Mouse (Mus musculus) thymus, adult 2 months (tissue): ENCODE measurements around the gene Mok.

Experiments used
- CTCF ChIP-seq: fragments of 200-500 bp; IDR thresholded peaks from 2 replicates; pipeline ENCODE4 v1.5.1; 2012; ENCODE audit warnings: mild to moderate bottlenecking, control low read depth, low read length, moderate library complexity, borderline replicate concordance; ENCODE audit not compliant: control insufficient read depth, poor library complexity, insufficient read depth; ENCODE audit errors: extremely low read depth
- POLR2A ChIP-seq: fragments of 200-500 bp; IDR thresholded peaks from 2 replicates; pipeline ENCODE4 v1.6.1; 2012; ENCODE audit warnings: mild to moderate bottlenecking, low read length, control low read depth, moderate library complexity; ENCODE audit not compliant: control insufficient read depth, poor library complexity, insufficient read depth; ENCODE audit errors: extremely low read depth

DNA sequence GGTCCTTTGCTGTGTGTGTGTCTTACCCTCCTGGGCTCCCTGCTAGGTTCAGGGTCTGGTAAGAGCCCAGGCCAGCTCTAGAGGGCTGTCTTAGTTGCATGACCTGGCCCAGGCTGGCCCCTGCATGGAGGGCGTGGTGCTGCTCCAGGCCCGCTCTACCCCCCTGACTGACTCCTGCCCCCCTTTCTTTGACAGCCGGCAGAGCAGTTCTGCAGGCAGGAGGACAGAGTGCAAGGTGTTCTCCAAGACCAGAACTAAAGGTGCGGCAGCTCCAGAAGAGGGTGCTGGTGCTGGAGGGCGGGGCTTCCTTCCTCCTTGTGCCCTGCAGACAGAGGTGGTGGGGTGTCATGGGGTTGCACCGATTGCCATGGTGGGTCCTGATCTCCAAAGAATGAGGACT is 44.0 kb downstream of the Mok start:
- no peak for TF ChIP-seq CTCF
- no peak for TF ChIP-seq POLR2A
